Mouse (Mus musculus) heart, embryonic 13.5 days (tissue): Measurements from ENCODE around the gene Kcnk5. TPM values are rescaled to one million over a fixed set of nuclear protein-coding genes. Genes with fewer than 3 reads are reported as not detected.

ENCODE experiments used
- ATAC-seq: fragments of 200-750 bp; cut with Nextera tagmentation; 2 replicates; pipeline ENCODE4 v1.8.0; 2017; ENCODE audit warnings: moderate TSS enrichment; ENCODE audit not compliant: insufficient number of reproducible peaks, low FRiP score, low TSS enrichment; ENCODE audit errors: extremely low read depth
- H3K27ac ChIP-seq: fragments of 300-500 bp; sonication (generic); replicated peaks from 2 replicates; pipeline ENCODE4 v1.5.1; 2015; ENCODE audit warnings: moderate library complexity, mild to moderate bottlenecking, inconsistent platforms
- H3K27me3 ChIP-seq: fragments of 300-500 bp; sonication (generic); replicated peaks from 2 replicates; pipeline ENCODE4 v1.6.1; 2015; ENCODE audit warnings: mild to moderate bottlenecking, inconsistent platforms
- H3K36me3 ChIP-seq: fragments of 300-500 bp; sonication (generic); 2 replicates; pipeline ENCODE4 v1.6.1; 2015; ENCODE audit warnings: mild to moderate bottlenecking, inconsistent platforms
- H3K4me1 ChIP-seq: fragments of 300-500 bp; sonication (generic); 2 replicates; pipeline ENCODE4 v1.6.1; 2015; ENCODE audit warnings: inconsistent platforms
- H3K4me2 ChIP-seq: fragments of 300-500 bp; sonication (generic); 2 replicates; pipeline ENCODE4 v1.6.1; 2015; ENCODE audit warnings: inconsistent platforms, mild to moderate bottlenecking, moderate library complexity
- H3K4me3 ChIP-seq: fragments of 300-500 bp; sonication (generic); 2 replicates; pipeline ENCODE4 v1.5.1; 2015; ENCODE audit warnings: moderate library complexity, mild to moderate bottlenecking, inconsistent platforms
- H3K9ac ChIP-seq: fragments of 300-500 bp; sonication (generic); 2 replicates; pipeline ENCODE4 v1.6.1; 2015; ENCODE audit warnings: inconsistent platforms, mild to moderate bottlenecking, moderate library complexity
- H3K9me3 ChIP-seq: fragments of 300-500 bp; sonication (generic); 2 replicates; pipeline ENCODE4 v1.6.1; 2016; ENCODE audit warnings: inconsistent platforms
- WGBS: fragments of 180-500 bp; shearing (Covaris S2); methylation state at CpG from one replicate; pipeline ENCODE4 v1.1.7; 2015; ENCODE audit warnings: mixed read lengths; 5-methylcytosine and 5-hydroxymethylcytosine counted together
- polyA plus RNA-seq: library from polyadenylated mRNA; unstranded; fragments of >200 nt; fragmentation: Nextera tagmentation; extraction: Ambion mirVana; gene quantifications from 2 replicates; pipeline ENCODE4 v1.2.1, GENCODE M21; 2015

Kcnk5 gene
- polyA plus RNA-seq, 1 experiment from 2014 or later, result 3.0 TPM

- Histone ChIP-seq H3K27me3 (peaks cover 5% of the 10 kb centered on the region; the same call in 1 of the 2 replicates), H3K36me3 (no peaks in the 10 kb centered on the region), H3K4me1 (peaks cover 47% of the 10 kb centered on the region), H3K9me3 (no peaks in the 10 kb centered on the region), H3K4me2 (no peak overlapping the region), H3K9ac (no peak overlapping the region), H3K4me3 (no peak overlapping the region), H3K27ac (no peak overlapping the region)
- ATAC-seq, result no peak
- WGBS, result 76% methylated on average over 9 of the region's 9 CpGs
Measured at GRCm38 (mm10) chr14:20177494-20178123, 4.0 kb downstream of the Kcnk5 start.

- ATAC-seq, result no peak
- Histone ChIP-seq H3K4me3 (no peak overlapping the region), H3K9me3 (no peaks in the 10 kb centered on the region), H3K36me3 (no peaks in the 10 kb centered on the region), H3K9ac (no peak overlapping the region), H3K27me3 (peaks cover 5% of the 10 kb centered on the region; the same call in 1 of the 2 replicates), H3K27ac (no peak overlapping the region), H3K4me2 (no peak overlapping the region), H3K4me1 (peaks cover 49% of the 10 kb centered on the region)
- WGBS, result 72% methylated on average over 4 of the region's 4 CpGs
Measured at GRCm38 (mm10) chr14:20175705-20176104, 5.9 kb downstream of the Kcnk5 start.

- Histone ChIP-seq H3K4me1 (peaks cover 43% of the 10 kb centered on the region), H3K4me2 (no peak overlapping the region), H3K27me3 (peaks cover 3% of the 10 kb centered on the region; the same call in 1 of the 2 replicates), H3K27ac (no peak overlapping the region), H3K36me3 (no peaks in the 10 kb centered on the region), H3K9ac (no peak overlapping the region), H3K4me3 (no peak overlapping the region), H3K9me3 (no peaks in the 10 kb centered on the region)
- 90% methylated on average over 7 of the region's 7 CpGs for WGBS
- no peak for ATAC-seq
Measured at GRCm38 (mm10) chr14:20175114-20175513, 6.5 kb downstream of the Kcnk5 start.

- Histone ChIP-seq H3K4me2 (no peak overlapping the region), H3K36me3 (no peaks in the 10 kb centered on the region), H3K27me3 (no peaks in the 10 kb centered on the region), H3K4me3 (no peak overlapping the region), H3K9me3 (no peaks in the 10 kb centered on the region), H3K4me1 (peaks cover 39% of the 10 kb centered on the region), H3K27ac (no peak overlapping the region), H3K9ac (no peak overlapping the region)
- WGBS, result 85% methylated on average over 6 of the region's 6 CpGs
- ATAC-seq, result no peak
Measured at GRCm38 (mm10) chr14:20174696-20175095, 6.9 kb downstream of the Kcnk5 start.

GRCm38 (mm10) chr14:20173873-20174490, 7.6 kb downstream of the Kcnk5 start:
- WGBS, result 81% methylated on average over 14 of the region's 14 CpGs

GRCm38 (mm10) chr14:20172924-20173323, 8.7 kb downstream of the Kcnk5 start:
- Histone ChIP-seq H3K4me3 (no peak overlapping the region), H3K9me3 (no peaks in the 10 kb centered on the region), H3K4me1 (peaks cover 27% of the 10 kb centered on the region), H3K4me2 (no peak overlapping the region), H3K27ac (0 out of 2 replicates have a peak overlapping the region, but pooled peaks have one; percentile 24), H3K27me3 (0 out of 2 replicates have a peak, but pooled peaks cover 3% of the 10 kb centered on the region), H3K9ac (no peak overlapping the region), H3K36me3 (no peaks in the 10 kb centered on the region)
- ATAC-seq, result no peak
- WGBS, result 29% methylated on average over 4 of the region's 4 CpGs

More at GRCm38 (mm10) chr14:20173873-20174490, 7.6 kb downstream of the Kcnk5 start:
- H3K4me1 ChIP-seq, result peaks cover 31% of the 10 kb centered on the region
- no peak for ATAC-seq
- H3K9ac ChIP-seq, result no peak overlapping the region
- no peak overlapping the region for H3K4me3 ChIP-seq
- no peaks in the 10 kb centered on the region for H3K9me3 ChIP-seq
- no peak overlapping the region for H3K27ac ChIP-seq
- H3K36me3 ChIP-seq, result no peaks in the 10 kb centered on the region
- H3K4me2 ChIP-seq, result no peak overlapping the region
- H3K27me3 ChIP-seq, result no peaks in the 10 kb centered on the region

GRCm38 (mm10) chr14:20172509-20172908, 9.1 kb downstream of the Kcnk5 start:
- 0 out of 2 replicates have a peak, but pooled peaks cover 3% of the 10 kb centered on the region for H3K27me3 ChIP-seq
- 0 out of 2 replicates have a peak overlapping the region, but pooled peaks have one; percentile 24 for H3K27ac ChIP-seq
- no peaks in the 10 kb centered on the region for H3K36me3 ChIP-seq
- H3K4me2 ChIP-seq, result no peak overlapping the region
- H3K9ac ChIP-seq, result no peak overlapping the region
- WGBS, result 37% methylated on average over 5 of the region's 5 CpGs
- H3K4me1 ChIP-seq, result peaks cover 24% of the 10 kb centered on the region
- H3K4me3 ChIP-seq, result no peak overlapping the region
- no peaks in the 10 kb centered on the region for H3K9me3 ChIP-seq
- no peak for ATAC-seq

- no peak overlapping the region for H3K27ac ChIP-seq
- H3K4me1 ChIP-seq, result peaks cover 21% of the 10 kb centered on the region
- no peaks in the 10 kb centered on the region for H3K9me3 ChIP-seq
- WGBS, result 56% methylated on average over 3 of the region's 3 CpGs
- 0 out of 2 replicates have a peak, but pooled peaks cover 3% of the 10 kb centered on the region for H3K27me3 ChIP-seq
- no peak for ATAC-seq
- no peak overlapping the region for H3K4me3 ChIP-seq
- no peak overlapping the region for H3K4me2 ChIP-seq
- H3K36me3 ChIP-seq, result no peaks in the 10 kb centered on the region
- H3K9ac ChIP-seq, result no peak overlapping the region
Measured at GRCm38 (mm10) chr14:20171840-20172239, 9.8 kb downstream of the Kcnk5 start.

GRCm38 (mm10) chr14:20169251-20169650, 12.4 kb downstream of the Kcnk5 start:
- Histone ChIP-seq H3K27ac (no peak overlapping the region), H3K4me3 (no peak overlapping the region), H3K4me1 (peaks cover 36% of the 10 kb centered on the region), H3K36me3 (no peaks in the 10 kb centered on the region), H3K4me2 (no peak overlapping the region), H3K27me3 (0 out of 2 replicates have a peak, but pooled peaks cover 3% of the 10 kb centered on the region), H3K9ac (no peak overlapping the region), H3K9me3 (no peaks in the 10 kb centered on the region)
- 85% methylated on average over 4 of the region's 4 CpGs for WGBS
- ATAC-seq, result no peak

GRCm38 (mm10) chr14:20168478-20168877, 13.1 kb downstream of the Kcnk5 start:
- H3K36me3 ChIP-seq, result no peaks in the 10 kb centered on the region
- no peak overlapping the region for H3K4me3 ChIP-seq
- no peak overlapping the region for H3K27ac ChIP-seq
- H3K4me2 ChIP-seq, result no peak overlapping the region
- WGBS, result 67% methylated on average over 1 of the region's 1 CpGs
- H3K4me1 ChIP-seq, result peaks cover 36% of the 10 kb centered on the region
- H3K9ac ChIP-seq, result no peak overlapping the region
- H3K9me3 ChIP-seq, result no peaks in the 10 kb centered on the region
- 0 out of 2 replicates have a peak, but pooled peaks cover 3% of the 10 kb centered on the region for H3K27me3 ChIP-seq
- ATAC-seq, result no peak

- Histone ChIP-seq H3K27me3 (0 out of 2 replicates have a peak, but pooled peaks cover 3% of the 10 kb centered on the region), H3K27ac (no peak overlapping the region), H3K4me3 (no peak overlapping the region), H3K4me1 (peaks cover 34% of the 10 kb centered on the region), H3K4me2 (no peak overlapping the region), H3K9ac (no peak overlapping the region), H3K36me3 (no peaks in the 10 kb centered on the region), H3K9me3 (no peaks in the 10 kb centered on the region)
- no peak for ATAC-seq
- 94% methylated on average over 2 of the region's 2 CpGs for WGBS
Measured at GRCm38 (mm10) chr14:20168054-20168453, 13.6 kb downstream of the Kcnk5 start.
